Mouse (Mus musculus) right cerebral cortex, postnatal 25 days (tissue): ENCODE data around the gene Slc9a8.

Source experiments
- DNase-seq: peaks from one replicate; pipeline ENCODE4 v3.0.0; 2022

Gene Slc9a8

GRCm38 (mm10) chr2:167415970-167416563, 5.4 kb upstream of the Slc9a8 start:
- DNase-seq, result no peak

GRCm38 (mm10) chr2:167417048-167417447, 4.5 kb upstream of the Slc9a8 start:
- no peak for DNase-seq

- peak; percentile 48 for DNase-seq
These were observed 3.8 kb upstream of the Slc9a8 start for GRCm38 (mm10) chr2:167417694-167418093.

- DNase-seq, result no peak
These were observed 2.3 kb upstream of the Slc9a8 start for GRCm38 (mm10) chr2:167419204-167419603.

GRCm38 (mm10) chr2:167420811-167421241, 686 bp upstream of the Slc9a8 start:
- DNase-seq, result no peak

GRCm38 (mm10) chr2:167422150-167422470, 598 bp downstream of the Slc9a8 start:
- no peak for DNase-seq

GRCm38 (mm10) chr2:167423031-167423611, 1.6 kb downstream of the Slc9a8 start:
- no peak for DNase-seq

GRCm38 (mm10) chr2:167424040-167424439, 2.5 kb downstream of the Slc9a8 start:
- no peak for DNase-seq

- no peak for DNase-seq
These were observed 3.0 kb downstream of the Slc9a8 start for GRCm38 (mm10) chr2:167424516-167424915.

GRCm38 (mm10) chr2:167425407-167425806, 3.9 kb downstream of the Slc9a8 start:
- no peak for DNase-seq

GRCm38 (mm10) chr2:167429596-167429995, 8.1 kb downstream of the Slc9a8 start:
- no peak for DNase-seq

GRCm38 (mm10) chr2:167430737-167431417, 9.4 kb downstream of the Slc9a8 start:
- DNase-seq, result no peak

- DNase-seq, result no peak
These were observed 9.9 kb downstream of the Slc9a8 start for GRCm38 (mm10) chr2:167431418-167431776.

GRCm38 (mm10) chr2:167434570-167434969, 13.1 kb downstream of the Slc9a8 start:
- peak; percentile 33 for DNase-seq

GRCm38 (mm10) chr2:167435631-167436030, 14.1 kb downstream of the Slc9a8 start:
- DNase-seq, result no peak

GRCm38 (mm10) chr2:167436371-167436770, 14.9 kb downstream of the Slc9a8 start:
- no peak for DNase-seq

- no peak for DNase-seq
These were observed 17.9 kb downstream of the Slc9a8 start for GRCm38 (mm10) chr2:167439422-167439821.

- no peak for DNase-seq
These were observed 22.1 kb downstream of the Slc9a8 start for GRCm38 (mm10) chr2:167443411-167444193.

GRCm38 (mm10) chr2:167445911-167446780, 24.6 kb downstream of the Slc9a8 start:
- DNase-seq, result no peak

- no peak for DNase-seq
These were observed 25.7 kb downstream of the Slc9a8 start for GRCm38 (mm10) chr2:167447207-167447606.

GRCm38 (mm10) chr2:167447629-167448028, 26.1 kb downstream of the Slc9a8 start:
- DNase-seq, result no peak
